ENCODE assay signal across 21 mouse cellular contexts in the genomic region with DNA sequence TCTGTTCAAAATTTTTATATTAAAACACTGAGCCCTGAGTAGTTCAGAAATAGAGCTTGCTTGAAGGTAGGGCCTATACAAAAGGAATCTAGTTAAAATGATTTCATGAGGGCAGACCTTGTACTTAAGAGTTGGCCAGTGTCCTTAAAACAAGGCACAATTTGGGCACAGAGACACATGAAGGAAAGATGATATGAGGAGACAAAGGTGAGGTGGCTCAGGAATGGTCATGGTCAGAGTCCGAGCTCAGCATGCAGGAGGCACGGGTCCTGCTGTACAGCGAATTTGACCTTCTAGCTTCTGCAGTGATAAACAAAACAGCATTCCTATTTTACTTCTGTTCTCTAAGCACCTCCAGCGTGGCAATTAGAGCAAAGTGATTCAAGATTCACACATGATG.
A peak's percentile ranks its signal among the peaks of the same experiment; 100 is the strongest.
DNase-seq lines count a peak whose midpoint lies in the region; ATAC-seq and TF ChIP-seq lines count a peak whose summit lies in the region.
"Had no signal": no experiment of that assay in that cellular context is flagged by ENCODE, and none has a peak within 500 bp of the region (broad histone marks: within the 10 kb centered on the region; RNA-seq: fewer than 3 reads in every experiment).

No protein-coding gene starts in this region.

- TF ChIP-seq EP300 in liver, postnatal 0 days (IDR thresholded peaks at IDR 0.05; ENCODE audit: low read depth): no peak

- no peaks in the 10 kb centered on the region for H3K27me3 ChIP-seq in liver, adult 2 months (ENCODE audit: control insufficient read depth, insufficient read depth, low read length)
- H3K27me3 ChIP-seq in liver, embryonic 12.5 days (replicated peaks): no peaks in the 10 kb centered on the region
- no peaks in the 10 kb centered on the region for H3K27me3 ChIP-seq in liver, postnatal 0 days (ENCODE audit: insufficient read depth, low read length)
- H3K27me3 ChIP-seq: CH12.LX, Patski had no signal

- no peaks in the 10 kb centered on the region for H3K79me2 ChIP-seq in liver, adult 2 months (ENCODE audit: control insufficient read depth, insufficient read depth, low read length)

- no peak overlapping the region for H3K9ac ChIP-seq in liver, adult 2 months (ENCODE audit: low read depth, low read length)
- H3K9ac ChIP-seq in liver, embryonic 12.5 days: no peak overlapping the region
- no peak overlapping the region for H3K9ac ChIP-seq in liver, postnatal 0 days (replicated peaks)

- intact Hi-C loops in heart, postnatal 25 days (cut with DNase I): no loop called here

- no peak overlapping the region for H3K4me2 ChIP-seq in liver, embryonic 12.5 days
- H3K4me2 ChIP-seq in liver, postnatal 0 days (ENCODE audit: low read depth, low read length): no peak overlapping the region

- peaks cover 30% of the 10 kb centered on the region for H3K4me1 ChIP-seq in liver, adult 2 months (ENCODE audit: control insufficient read depth, insufficient read depth, low read length)
- peaks cover 50% of the 10 kb centered on the region for H3K4me1 ChIP-seq in liver, embryonic 12.5 days
- peaks cover 33% of the 10 kb centered on the region for H3K4me1 ChIP-seq in liver, postnatal 0 days (ENCODE audit: insufficient read depth)

- no peak for TF ChIP-seq POLR2A in liver, adult 2 months (IDR thresholded peaks at IDR 0.05; ENCODE audit: extremely low read depth, insufficient read depth, low read length)

- peaks cover 24% of the 10 kb centered on the region for H3K36me3 ChIP-seq in liver, adult 2 months (ENCODE audit: control insufficient read depth, insufficient read depth, low read length)
- H3K36me3 ChIP-seq in liver, embryonic 12.5 days: no peaks in the 10 kb centered on the region
- no peaks in the 10 kb centered on the region; the same call in 1 of the 2 replicates for H3K36me3 ChIP-seq in liver, postnatal 0 days (replicated peaks; ENCODE audit: insufficient read depth, low read length)
- H3K36me3 ChIP-seq: G1E had no signal

- no peak for ATAC-seq in liver, embryonic 12.5 days
- no peak for ATAC-seq in liver, postnatal 0 days
- ATAC-seq: activated CD4-positive, CD25-positive, alpha-beta regulatory T cell, adult 4 months; CD4-positive, CD25-positive, alpha-beta regulatory T cell, adult 4 months; Patski had no signal

- no peak overlapping the region for H3K4me3 ChIP-seq in liver, adult 2 months (ENCODE audit: insufficient read depth, low read depth, low read length)
- no peak overlapping the region for H3K4me3 ChIP-seq in liver, embryonic 12.5 days
- no peak overlapping the region for H3K4me3 ChIP-seq in liver, postnatal 0 days (ENCODE audit: low read depth, low read length)

- no peaks in the 10 kb centered on the region for H3K9me3 ChIP-seq in liver, embryonic 12.5 days (replicated peaks)
- H3K9me3 ChIP-seq in liver, postnatal 0 days (ENCODE audit: low read length): no peaks in the 10 kb centered on the region
- H3K9me3 ChIP-seq: G1E had no signal

- no peak for TF ChIP-seq CTCF in liver, adult 2 months (IDR thresholded peaks at IDR 0.05; ENCODE audit: low read depth, low read length)
- TF ChIP-seq CTCF in liver, postnatal 0 days (IDR thresholded peaks at IDR 0.05; ENCODE audit: low read depth): no peak

- peak; percentile 24 for DNase-seq in heart, adult 11 months
- no peak for DNase-seq in heart, postnatal 25 days (ENCODE audit: low spot score)
- DNase-seq in liver, adult 2 months (ENCODE audit: extremely low read depth, low read depth, low spot score): peak; percentile 99
- no peak for DNase-seq in liver, postnatal 0 days
- no peak for DNase-seq in liver
- DNase-seq: adrenal gland, adult 2 months; adrenal gland, adult 8-10 months; adrenal gland, postnatal 10 days; adrenal gland, postnatal 14 days; adrenal gland, postnatal 25 days; adrenal gland, postnatal 36 days; B cell, adult 2 months; cerebellum, adult 11 months; cerebellum, adult 11-12 months; cerebellum, adult 18-20 months had no signal

- H3K27ac ChIP-seq in liver, adult 2 months (replicated peaks; ENCODE audit: insufficient read depth, low read depth, low read length): no peak overlapping the region
- H3K27ac ChIP-seq in liver, embryonic 12.5 days: no peak overlapping the region
- peak overlapping the region; percentile 52 for H3K27ac ChIP-seq in liver, postnatal 0 days (ENCODE audit: low read depth)

- WGBS in liver, adult 2 months: 45% methylated on average over 4 of the region's 4 CpGs
- 83% methylated on average over 4 of the region's 4 CpGs for WGBS in liver, embryonic 12.5 days (ENCODE audit: insufficient replicate concordance)
- 81% methylated on average over 4 of the region's 4 CpGs for WGBS in liver, postnatal 0 days (ENCODE audit: insufficient replicate concordance)

Comparison
In these comparisons a context has a peak if more than half of its experiments do, and no peak if none do; other contexts are left out.
1. DNase-seq: peak in heart, adult 11 months (single experiment) and liver, adult 2 months (single experiment); none in heart, postnatal 25 days (single experiment), liver, postnatal 0 days (single experiment) and liver (single experiment).